In genomic region chr5:39761682-39762456, GRCm38 (mm10) we compare ENCODE assay signal across 19 mouse cellular contexts. TPM values are rescaled to one million over a fixed set of nuclear protein-coding genes. Genes with fewer than 3 reads are reported as not detected.
DNase-seq lines count a peak whose midpoint lies in the region; ATAC-seq and TF ChIP-seq lines count a peak whose summit lies in the region.
"Had no signal": no experiment of that assay in that cellular context is flagged by ENCODE, and none has a peak within 500 bp of the region (broad histone marks: within the 10 kb centered on the region; RNA-seq: fewer than 3 reads in every experiment).

No protein-coding gene starts in this region.

- no peaks in the 10 kb centered on the region for H3K79me2 ChIP-seq in myocyte (ENCODE audit: control insufficient read depth, insufficient read depth)

- peak overlapping the region; percentile 26 for H3K4me2 ChIP-seq in myocyte (ENCODE audit: low read depth)
- H3K4me2 ChIP-seq in kidney, embryonic 16.5 days (replicated peaks; ENCODE audit: low read depth, low read length): no peak overlapping the region
- H3K4me2 ChIP-seq: embryonic facial prominence, embryonic 12.5 days; liver, embryonic 15.5 days had no signal

- H3K4me3 ChIP-seq in myocyte: no peak overlapping the region
- no peak overlapping the region for H3K4me3 ChIP-seq in kidney, embryonic 16.5 days (ENCODE audit: low read length)
- H3K4me3 ChIP-seq: embryonic facial prominence, embryonic 12.5 days; heart, adult 2 months; liver, embryonic 15.5 days had no signal

- no peaks in the 10 kb centered on the region for H3K4me1 ChIP-seq in kidney, embryonic 16.5 days (ENCODE audit: insufficient read depth, low read length)
- H3K4me1 ChIP-seq: embryonic facial prominence, embryonic 12.5 days; liver, embryonic 15.5 days had no signal

- DNase-seq in ovary, adult 18-20 months (ENCODE audit: low spot score): peak; percentile 2
- DNase-seq in ovary, postnatal 10 days (ENCODE audit: low spot score): no peak
- DNase-seq in NIH3T3 (ENCODE audit: low read depth): peak; percentile 51
- DNase-seq in adrenal gland, postnatal 36 days: peak; percentile 40 to 46
- no peak for DNase-seq in cerebellum, adult 9-11 months
- no peak for DNase-seq in heart, postnatal 10 days
- DNase-seq: cerebellum, adult 11 months; cerebellum, postnatal 36 days; gastrocnemius, postnatal 14 days; heart, adult 2 months; heart, postnatal 14 days; kidney, adult 9 months; kidney, postnatal 4 days; lung, postnatal 10 days had no signal

- H3K27me3 ChIP-seq in myocyte (ENCODE audit: control insufficient read depth, insufficient read depth, insufficient read length): no peaks in the 10 kb centered on the region
- no peaks in the 10 kb centered on the region for H3K27me3 ChIP-seq in kidney, embryonic 16.5 days (ENCODE audit: insufficient read depth, low read length)
- H3K27me3 ChIP-seq: embryonic facial prominence, embryonic 12.5 days; liver, embryonic 15.5 days had no signal

- no peaks in the 10 kb centered on the region for H3K36me3 ChIP-seq in myocyte (ENCODE audit: control insufficient read depth, insufficient read depth)
- no peaks in the 10 kb centered on the region for H3K36me3 ChIP-seq in kidney, embryonic 16.5 days (ENCODE audit: insufficient read depth, low read length)
- H3K36me3 ChIP-seq: embryonic facial prominence, embryonic 12.5 days; liver, embryonic 15.5 days had no signal

- no peak overlapping the region for H3ac ChIP-seq in myocyte (ENCODE audit: control insufficient read depth, insufficient read length)

- 60% methylated on average over 8 of the region's 8 CpGs for WGBS in kidney, embryonic 16.5 days

- H3K27ac ChIP-seq in kidney, embryonic 16.5 days (ENCODE audit: low read length): no peak overlapping the region
- H3K27ac ChIP-seq: embryonic facial prominence, embryonic 12.5 days; heart, adult 2 months; liver, embryonic 15.5 days had no signal

- TF ChIP-seq POLR2A in myocyte (IDR thresholded peaks at IDR 0.05; ENCODE audit: insufficient read length, low read depth): no peak

- no peak overlapping the region for H3K9ac ChIP-seq in kidney, embryonic 16.5 days (replicated peaks; ENCODE audit: low read length)
- H3K9ac ChIP-seq: embryonic facial prominence, embryonic 12.5 days; liver, embryonic 15.5 days had no signal

- intact Hi-C loops in heart, postnatal 10 days (cut with DNase I): loop anchor here (5.0 kb wide), 1 partner anchor 70 kb away; no protein-coding TSS in a partner anchor

- ATAC-seq in kidney, embryonic 16.5 days (ENCODE audit: low FRiP score, low TSS enrichment): no peak
- ATAC-seq: hindbrain, embryonic 16.5 days had no signal

- no peaks in the 10 kb centered on the region for H3K9me3 ChIP-seq in kidney, embryonic 16.5 days (ENCODE audit: low read length)
- H3K9me3 ChIP-seq: embryonic facial prominence, embryonic 12.5 days; liver, embryonic 15.5 days had no signal

TF ChIP-seq in myocyte, 11 proteins besides CTCF, POLR2A, EP300 and RAD21:
- no peak for TF ChIP-seq MYOG (IDR thresholded peaks at IDR 0.05; ENCODE audit: control insufficient read depth in 1 of 3, insufficient read depth in 1 of 3, insufficient read length in 2 of 3, low read depth in 2 of 3)
- TF ChIP-seq POLR2AphosphoS2 (IDR thresholded peaks at IDR 0.05; ENCODE audit: insufficient read length, low read depth): no peak
- no peak for TF ChIP-seq TCF3 (IDR thresholded peaks at IDR 0.05; ENCODE audit: insufficient read length, low read depth)
- no peak for TF ChIP-seq USF1 (IDR thresholded peaks at IDR 0.05; ENCODE audit: low read depth)
- TF ChIP-seq MAX (IDR thresholded peaks at IDR 0.05; ENCODE audit: low read depth): no peak
- TF ChIP-seq REST (IDR thresholded peaks at IDR 0.05; ENCODE audit: insufficient read depth, insufficient read length): no peak
- no peak for TF ChIP-seq E2F4 (IDR thresholded peaks at IDR 0.05; ENCODE audit: insufficient read depth)
- TF ChIP-seq TCF12 (IDR thresholded peaks at IDR 0.05; ENCODE audit: insufficient read depth, poor library complexity, severe bottlenecking): no peak
- TF ChIP-seq SRF (IDR thresholded peaks at IDR 0.05; ENCODE audit: control insufficient read depth, insufficient read length, low read depth): no peak

RNA-seq across cellular contexts. Expression of gene Hs3st1, which starts 6.6 kb away (rescaled TPM):
- total RNA-seq in adrenal gland, postnatal 36 days (2021): 10 to 100 TPM; 19.4 to 29.0 TPM
- polyA plus RNA-seq in myocyte (2012; fragmentation: generic; extraction: Trizol): 1.9 TPM
- polyA plus RNA-seq in kidney, embryonic 16.5 days (2015; fragmentation: Nextera tagmentation; extraction: Ambion mirVana): 4.9 and 6.1 TPM in 2 replicates
- total RNA-seq in heart, postnatal 10 days (2021): 10 to 100 TPM; 10.4 to 10.8 TPM

Comparison
In these comparisons a context has a peak if more than half of its experiments do, and no peak if none do; other contexts are left out.
1. DNase-seq: peak in ovary, adult 18-20 months (single experiment), NIH3T3 (single experiment) and adrenal gland, postnatal 36 days (2 of 2); none in ovary, postnatal 10 days (single experiment), cerebellum, adult 9-11 months (single experiment) and heart, postnatal 10 days (0 of 2).